Mouse (Mus musculus): ENCODE results near the gene Tspan8.

GRCm38 (mm10) chr10:115829696-115830095 lies 13.1 kb downstream of the Tspan8 start:
- TF ChIP-seq CTCF (IDR thresholded peaks at IDR 0.05; ENCODE audit: borderline replicate concordance, control insufficient read depth, extremely low read depth, insufficient read depth, low read length, poor library complexity) (no peak), POLR2A (IDR thresholded peaks at IDR 0.05; ENCODE audit: control insufficient read depth, extremely low read depth, insufficient read depth, low read length, poor library complexity) (no peak)
